Mouse (Mus musculus) spleen, adult 2 months (tissue): ENCODE results near the gene Bag6.

ENCODE experiments used
- CTCF ChIP-seq: fragments of 200-500 bp; IDR thresholded peaks from 2 replicates; pipeline ENCODE4 v1.5.1; 2011; ENCODE audit warnings: mild to moderate bottlenecking, inconsistent platforms; ENCODE audit not compliant: insufficient read depth, insufficient read length, insufficient replicate concordance; ENCODE audit errors: extremely low read depth
- POLR2A ChIP-seq: fragments of 200-500 bp; IDR thresholded peaks from 2 replicates; pipeline ENCODE4 v1.6.1; 2011; ENCODE audit warnings: low read depth, low read length, inconsistent platforms

DNA sequence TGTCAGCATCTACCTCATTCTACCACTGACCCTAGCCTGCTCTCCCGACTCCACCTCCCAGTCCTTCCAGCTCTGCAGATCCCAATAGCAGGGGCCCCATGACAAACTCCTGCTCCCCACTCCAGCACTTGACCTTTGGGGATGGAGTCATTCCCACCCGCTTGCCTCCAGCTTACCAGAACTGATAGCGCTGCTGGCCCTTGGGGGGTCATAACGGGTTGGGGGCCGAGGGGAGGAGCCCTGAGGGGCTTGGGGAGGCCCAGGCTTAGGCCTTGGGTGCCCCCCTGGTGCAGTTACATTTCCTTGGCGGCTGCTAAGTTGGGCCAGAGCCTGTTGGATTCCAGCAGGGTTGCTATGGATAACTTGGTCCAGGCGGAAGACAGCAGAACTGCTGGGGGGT, 19.6 kb downstream of the Bag6 start:
- TF ChIP-seq CTCF (no peak), POLR2A (no peak)
